Mouse (Mus musculus): ENCODE measurements around the gene Pdhx.

DNA sequence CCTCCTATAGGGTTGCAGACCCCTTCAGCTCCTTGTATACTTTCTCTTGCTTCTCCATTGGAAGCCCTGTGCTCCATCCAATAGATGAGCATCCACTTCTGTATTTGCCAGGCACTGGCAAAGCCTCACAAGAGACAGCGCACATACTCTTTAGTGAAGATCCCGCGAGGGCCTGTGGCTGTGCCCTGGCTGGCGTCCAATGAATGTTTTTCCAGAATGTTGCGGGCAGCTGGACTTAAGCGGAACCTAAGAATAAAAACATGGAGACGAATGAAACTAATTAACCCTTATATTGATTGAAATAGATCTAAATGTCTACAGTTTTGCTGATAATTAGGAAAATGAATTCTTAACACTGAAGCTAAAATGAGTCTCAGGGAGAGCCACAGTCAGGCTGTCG, 32.4 kb downstream of the Pdhx start:
- TF ChIP-seq CTCF (IDR thresholded peaks at IDR 0.05; ENCODE audit: borderline replicate concordance, extremely low read depth, insufficient read depth, insufficient read length) (no peak), POLR2A (IDR thresholded peaks at IDR 0.05; ENCODE audit: borderline replicate concordance, extremely low read depth, insufficient read depth, insufficient read length, poor library complexity, severe bottlenecking) (no peak)
